Mouse (Mus musculus) heart, embryonic 10.5 days (tissue): ENCODE measurements at regions not wholly inside any gene's neighbourhood (a gene's known extent, or its start where the extent isn't known, plus 50 kb on each side); places are given as distances from the start of the nearest gene placed in this dataset.

Source experiments
- DNase-seq: peaks from one replicate; pipeline ENCODE4 v3.0.0-alpha.2; 2017; ENCODE audit warnings: low spot score
- H3K27ac ChIP-seq: fragments of 300-500 bp; sonication (generic); 2 replicates; pipeline ENCODE4 v1.5.1; 2016; ENCODE audit warnings: mild to moderate bottlenecking
- H3K27me3 ChIP-seq: fragments of 300-500 bp; sonication (generic); 2 replicates; pipeline ENCODE4 v1.6.1; 2016; ENCODE audit warnings: mild to moderate bottlenecking; ENCODE audit not compliant: poor library complexity, insufficient read depth, severe bottlenecking
- H3K36me3 ChIP-seq: fragments of 300-500 bp; sonication (generic); 2 replicates; pipeline ENCODE4 v1.6.1; 2016; ENCODE audit warnings: mild to moderate bottlenecking, moderate library complexity
- H3K4me1 ChIP-seq: fragments of 300-500 bp; sonication (generic); 2 replicates; pipeline ENCODE4 v1.6.1; 2016; ENCODE audit warnings: mild to moderate bottlenecking
- H3K4me3 ChIP-seq: fragments of 300-500 bp; sonication (generic); 2 replicates; pipeline ENCODE4 v1.5.1; 2016; ENCODE audit warnings: mild to moderate bottlenecking, moderate library complexity
- H3K9me3 ChIP-seq: fragments of 300-500 bp; sonication (generic); 2 replicates; pipeline ENCODE4 v1.6.1; 2016; ENCODE audit warnings: mild to moderate bottlenecking, moderate library complexity
- WGBS: fragments of 180-500 bp; shearing (Covaris S2); methylation state at CpG from one replicate; pipeline ENCODE4 v1.1.7; 2016; 5-methylcytosine and 5-hydroxymethylcytosine counted together

DNA sequence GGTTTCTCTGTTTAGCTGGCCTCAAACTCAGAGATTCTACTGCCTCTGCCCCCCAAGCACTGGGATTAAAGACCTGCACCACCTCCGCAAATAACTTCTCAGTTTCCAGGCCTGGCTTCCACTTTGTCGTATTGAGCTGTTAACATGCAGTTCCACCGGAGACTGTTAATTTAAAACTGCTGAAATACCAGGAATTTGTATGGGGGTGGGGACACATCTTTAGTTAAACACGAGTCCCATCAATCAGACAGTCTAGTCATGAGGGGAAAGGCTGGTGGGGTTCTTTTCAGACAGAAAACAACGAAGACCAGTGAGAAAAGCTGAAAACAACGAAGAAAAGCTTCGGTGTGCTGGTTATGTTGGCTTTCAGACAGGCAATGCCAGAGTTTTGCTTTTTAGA is 227.5 kb downstream of the Csl start:
- no peak for DNase-seq
- Histone ChIP-seq H3K27ac (peak overlapping the region; percentile 6; the same call in 1 of the 2 replicates), H3K9me3 (no peaks in the 10 kb centered on the region), H3K4me3 (no peak overlapping the region), H3K27me3 (no peaks in the 10 kb centered on the region), H3K36me3 (no peaks in the 10 kb centered on the region), H3K4me1 (peaks cover 3% of the 10 kb centered on the region; the same call in 1 of the 2 replicates)
- WGBS = 54% methylated on average over 7 of the region's 7 CpGs

GRCm38 (mm10) chr10:99532697-99533119 is 226.8 kb downstream of the Csl start:
- Histone ChIP-seq H3K9me3 (no peaks in the 10 kb centered on the region), H3K27ac (0 out of 2 replicates have a peak overlapping the region, but pooled peaks have one; percentile 22), H3K36me3 (no peaks in the 10 kb centered on the region), H3K27me3 (no peaks in the 10 kb centered on the region), H3K4me1 (peaks cover 3% of the 10 kb centered on the region; the same call in 1 of the 2 replicates), H3K4me3 (no peak overlapping the region)
- WGBS = 56% methylated on average over 3 of the region's 3 CpGs
- no peak for DNase-seq

GRCm38 (mm10) chr10:99533468-99533867 is 226.0 kb downstream of the Csl start:
- WGBS = 50% methylated on average over 4 of the region's 4 CpGs
- Histone ChIP-seq H3K4me3 (no peak overlapping the region), H3K4me1 (peaks cover 3% of the 10 kb centered on the region; the same call in 1 of the 2 replicates), H3K27me3 (no peaks in the 10 kb centered on the region), H3K9me3 (no peaks in the 10 kb centered on the region), H3K36me3 (no peaks in the 10 kb centered on the region), H3K27ac (no peak overlapping the region)
- DNase-seq = no peak

DNA sequence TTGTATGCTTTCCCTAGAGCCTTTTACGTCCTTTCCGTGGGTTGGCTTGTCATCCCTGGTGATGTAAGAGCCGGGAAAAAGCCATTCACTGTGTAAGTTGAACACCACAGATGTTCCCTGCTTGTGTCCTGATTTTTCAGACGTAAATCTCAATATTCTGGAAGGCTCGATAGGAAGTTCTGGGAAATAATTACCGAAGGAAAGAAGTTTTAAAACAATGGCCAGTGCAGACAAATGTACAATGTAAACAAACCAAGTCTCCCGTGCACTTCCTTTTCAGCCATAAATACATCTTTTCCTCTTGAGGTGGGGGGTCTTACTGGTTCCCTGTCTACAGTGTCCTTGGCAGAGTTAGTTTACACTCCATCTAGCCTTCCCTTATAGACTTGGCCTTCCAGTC is 225.2 kb downstream of the Csl start:
- no peak overlapping the region for H3K27ac ChIP-seq
- no peak overlapping the region for H3K4me3 ChIP-seq
- WGBS = 67% methylated on average over 7 of the region's 7 CpGs
- H3K4me1 ChIP-seq = peaks cover 3% of the 10 kb centered on the region; the same call in 1 of the 2 replicates
- H3K9me3 ChIP-seq = no peaks in the 10 kb centered on the region
- no peak for DNase-seq
- H3K27me3 ChIP-seq = no peaks in the 10 kb centered on the region
- H3K36me3 ChIP-seq = no peaks in the 10 kb centered on the region

- no peaks in the 10 kb centered on the region for H3K9me3 ChIP-seq
- no peaks in the 10 kb centered on the region for H3K4me1 ChIP-seq
- no peak overlapping the region for H3K4me3 ChIP-seq
- no peaks in the 10 kb centered on the region for H3K36me3 ChIP-seq
- no peak for DNase-seq
- H3K27me3 ChIP-seq = no peaks in the 10 kb centered on the region
- H3K27ac ChIP-seq = no peak overlapping the region
- 65% methylated on average over 5 of the region's 5 CpGs for WGBS
Measured at GRCm38 (mm10) chr10:99538639-99539038, 220.8 kb downstream of the Csl start.

- no peaks in the 10 kb centered on the region for H3K27me3 ChIP-seq
- no peak for DNase-seq
- no peak overlapping the region for H3K4me3 ChIP-seq
- no peaks in the 10 kb centered on the region for H3K9me3 ChIP-seq
- no peaks in the 10 kb centered on the region for H3K36me3 ChIP-seq
- 84% methylated on average over 4 of the region's 4 CpGs for WGBS
- H3K27ac ChIP-seq = no peak overlapping the region
- H3K4me1 ChIP-seq = peaks cover 6% of the 10 kb centered on the region; the same call in 1 of the 2 replicates
Measured at GRCm38 (mm10) chr10:99552373-99552772, 207.1 kb downstream of the Csl start.

DNA sequence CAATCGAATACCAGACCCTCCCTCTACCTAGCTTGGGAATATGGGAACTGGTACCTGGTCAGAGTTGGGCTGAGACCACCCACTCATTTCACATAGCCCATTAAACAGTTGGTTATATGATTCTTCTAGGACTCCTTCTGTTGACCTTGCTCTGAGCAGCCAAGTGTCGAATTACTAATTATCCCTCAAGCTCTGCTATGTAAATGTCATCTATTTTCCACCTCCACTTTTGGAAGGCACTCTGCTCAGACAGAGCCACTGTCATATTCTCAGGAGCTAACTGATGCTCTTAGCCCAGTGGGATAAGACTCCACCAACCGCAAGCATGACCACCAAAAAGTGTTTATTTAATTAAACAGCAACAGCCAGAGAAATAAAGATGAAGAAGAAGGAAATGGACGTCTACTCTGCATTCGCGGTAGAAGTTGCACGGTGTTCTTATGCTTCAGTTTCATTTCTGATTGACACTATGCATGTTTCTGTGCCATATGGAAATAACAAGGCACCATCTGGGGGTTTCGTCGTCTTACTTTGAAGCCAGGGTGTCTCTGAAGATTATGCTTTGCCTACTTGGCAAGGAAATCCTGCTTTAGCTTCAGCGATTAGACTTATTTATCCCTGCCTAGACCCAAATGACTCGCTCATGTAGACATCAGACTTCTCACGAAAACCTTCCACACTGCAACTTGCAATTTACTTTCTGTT is 206.5 kb downstream of the Csl start:
- 87% methylated on average over 12 of the region's 12 CpGs for WGBS
- no peaks in the 10 kb centered on the region for H3K9me3 ChIP-seq
- DNase-seq = no peak
- H3K36me3 ChIP-seq = no peaks in the 10 kb centered on the region
- H3K4me1 ChIP-seq = peaks cover 6% of the 10 kb centered on the region; the same call in 1 of the 2 replicates
- no peak overlapping the region for H3K27ac ChIP-seq
- no peaks in the 10 kb centered on the region for H3K27me3 ChIP-seq
- H3K4me3 ChIP-seq = no peak overlapping the region

GRCm38 (mm10) chr10:99555021-99555420 is 204.4 kb downstream of the Csl start:
- H3K27me3 ChIP-seq = no peaks in the 10 kb centered on the region
- DNase-seq = no peak
- no peaks in the 10 kb centered on the region for H3K36me3 ChIP-seq
- WGBS = 87% methylated on average over 2 of the region's 2 CpGs
- H3K4me1 ChIP-seq = peaks cover 6% of the 10 kb centered on the region; the same call in 1 of the 2 replicates
- H3K9me3 ChIP-seq = no peaks in the 10 kb centered on the region
- no peak overlapping the region for H3K27ac ChIP-seq
- no peak overlapping the region for H3K4me3 ChIP-seq

DNA sequence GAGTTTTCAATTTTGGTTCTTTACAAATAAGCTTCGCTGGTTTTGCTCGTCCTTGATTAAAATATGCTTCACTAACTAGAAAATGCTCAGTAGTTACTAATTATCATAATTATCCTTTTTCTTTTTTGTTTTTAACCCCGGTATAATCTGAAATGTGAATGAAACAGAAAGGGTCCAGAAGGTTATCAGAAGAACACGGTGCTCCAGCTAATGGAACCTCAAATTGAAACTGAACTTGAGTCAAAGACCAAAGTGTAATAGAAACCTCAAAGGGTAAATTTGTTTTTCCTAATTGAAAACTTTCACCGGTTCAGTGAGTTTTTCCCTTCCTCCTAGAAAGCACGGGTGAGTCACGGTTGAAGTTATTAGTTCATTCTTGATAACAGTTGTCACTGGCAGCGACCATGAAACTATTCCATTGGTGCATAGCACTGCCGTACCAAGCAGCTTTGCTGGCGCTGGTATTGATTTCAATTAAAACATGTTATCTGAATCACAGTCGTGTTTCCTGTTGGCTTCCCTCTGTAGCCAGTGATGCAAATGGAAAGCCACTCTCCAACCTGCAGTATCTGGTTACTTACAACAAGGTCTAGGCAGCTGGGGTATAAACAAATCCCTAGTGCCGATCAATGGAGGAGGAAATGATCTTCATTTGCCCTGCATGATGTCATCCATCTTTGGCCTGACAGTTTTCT is 203.7 kb downstream of the Csl start:
- WGBS = 66% methylated on average over 12 of the region's 12 CpGs
- Histone ChIP-seq H3K27ac (no peak overlapping the region), H3K27me3 (no peaks in the 10 kb centered on the region), H3K9me3 (no peaks in the 10 kb centered on the region), H3K36me3 (no peaks in the 10 kb centered on the region), H3K4me1 (peaks cover 9% of the 10 kb centered on the region), H3K4me3 (no peak overlapping the region)
- DNase-seq = no peak

- peaks cover 16% of the 10 kb centered on the region for H3K4me1 ChIP-seq
- H3K27ac ChIP-seq = no peak overlapping the region
- H3K9me3 ChIP-seq = no peaks in the 10 kb centered on the region
- no peaks in the 10 kb centered on the region for H3K27me3 ChIP-seq
- H3K36me3 ChIP-seq = no peaks in the 10 kb centered on the region
- no peak overlapping the region for H3K4me3 ChIP-seq
- WGBS = 72% methylated on average over 11 of the region's 11 CpGs
- DNase-seq = no peak
Measured at GRCm38 (mm10) chr10:99556353-99557036, 203.0 kb downstream of the Csl start.

- DNase-seq = no peak
- no peak overlapping the region for H3K4me3 ChIP-seq
- no peaks in the 10 kb centered on the region for H3K36me3 ChIP-seq
- H3K27me3 ChIP-seq = no peaks in the 10 kb centered on the region
- peaks cover 21% of the 10 kb centered on the region for H3K4me1 ChIP-seq
- 83% methylated on average over 5 of the region's 5 CpGs for WGBS
- no peak overlapping the region for H3K27ac ChIP-seq
- H3K9me3 ChIP-seq = no peaks in the 10 kb centered on the region
Measured at GRCm38 (mm10) chr10:99558656-99559055, 200.8 kb downstream of the Csl start.

DNA sequence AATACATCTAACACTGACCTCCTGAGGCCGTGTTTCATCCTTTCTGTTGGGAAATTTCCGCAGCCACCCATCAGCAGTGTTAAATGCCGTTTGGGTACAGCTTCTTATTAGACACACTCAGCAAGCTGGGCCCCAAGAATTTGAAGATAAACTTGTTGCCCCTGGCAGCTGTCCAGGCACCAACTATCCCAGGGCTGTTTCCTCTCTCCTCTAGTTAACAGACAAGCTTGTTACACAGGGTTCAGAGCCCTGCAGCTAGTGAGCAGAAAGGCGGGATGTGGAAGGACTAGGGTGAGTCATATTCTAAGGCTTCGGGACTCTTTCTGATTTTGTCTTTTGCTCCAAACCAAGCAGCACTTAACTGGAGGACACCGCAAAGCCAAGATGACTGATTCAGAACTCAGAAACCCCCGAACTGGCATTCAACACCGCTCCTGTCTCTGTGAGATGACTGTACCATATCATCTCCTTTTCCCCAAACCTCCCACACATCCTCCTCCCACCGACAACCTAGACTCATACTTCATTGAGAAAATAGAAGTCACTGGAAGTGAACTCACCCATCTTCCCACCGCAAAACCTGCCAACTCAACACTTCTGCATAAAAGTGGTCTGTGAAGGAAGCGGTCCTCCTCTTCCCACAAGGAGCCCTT is 198.2 kb downstream of the Csl start:
- Histone ChIP-seq H3K4me3 (no peak overlapping the region), H3K4me1 (peaks cover 16% of the 10 kb centered on the region; the same call in 1 of the 2 replicates), H3K27ac (peak overlapping the region; percentile 7; the same call in 1 of the 2 replicates), H3K27me3 (no peaks in the 10 kb centered on the region), H3K36me3 (no peaks in the 10 kb centered on the region), H3K9me3 (no peaks in the 10 kb centered on the region)
- peak; percentile 78 for DNase-seq
- WGBS = 56% methylated on average over 11 of the region's 11 CpGs
